Mouse (Mus musculus) cortical plate, adult 2 months (tissue): ENCODE measurements at regions not wholly inside any gene's neighbourhood (a gene's known extent, or its start where the extent isn't known, plus 50 kb on each side); places are given as distances from the start of the nearest gene placed in this dataset.

Source experiments
- CTCF ChIP-seq: fragments of 200-500 bp; IDR thresholded peaks from 2 replicates; pipeline ENCODE4 v1.5.1; 2011; ENCODE audit warnings: mild to moderate bottlenecking, control low read depth, low read length; ENCODE audit not compliant: insufficient read depth; ENCODE audit errors: extremely low read depth
- POLR2A ChIP-seq: fragments of 200-500 bp; IDR thresholded peaks from 2 replicates; pipeline ENCODE4 v1.6.1; 2011; ENCODE audit warnings: mild to moderate bottlenecking, low read length, control low read depth; ENCODE audit not compliant: insufficient read depth; ENCODE audit errors: extremely low read depth

- no peak for TF ChIP-seq CTCF
- no peak for TF ChIP-seq POLR2A
Measured at GRCm38 (mm10) chr5:120285036-120285435, 146.5 kb upstream of the Lhx5 start.
